Mouse (Mus musculus) intestine, embryonic 14.5 days (tissue): ENCODE results near the gene Cd300c2. TPM values are rescaled to one million over a fixed set of nuclear protein-coding genes. Genes with fewer than 3 reads are reported as not detected.

Experiments
- ATAC-seq: fragments of 200-750 bp; cut with Nextera tagmentation; replicated peaks from 2 replicates; pipeline ENCODE4 v1.8.0; 2017; ENCODE audit warnings: low read depth, moderate number of reproducible peaks, moderate TSS enrichment, moderate library complexity; ENCODE audit not compliant: low FRiP score, low TSS enrichment
- DNase-seq: peaks from one replicate; pipeline ENCODE4 v3.0.0-alpha.2; 2018; ENCODE audit warnings: low spot score
- H3K27ac ChIP-seq: fragments of 300-500 bp; sonication (generic); 2 replicates; pipeline ENCODE4 v1.5.1; 2014; ENCODE audit warnings: low read depth, mild to moderate bottlenecking, control low read depth
- H3K27me3 ChIP-seq: fragments of 300-500 bp; sonication (generic); replicated peaks from 2 replicates; pipeline ENCODE4 v1.6.1; 2014; ENCODE audit warnings: low read length, control low read depth; ENCODE audit not compliant: control insufficient read depth, insufficient read depth
- H3K36me3 ChIP-seq: fragments of 300-500 bp; sonication (generic); 2 replicates; pipeline ENCODE4 v1.6.1; 2014; ENCODE audit warnings: low read length, control low read depth; ENCODE audit not compliant: control insufficient read depth, insufficient read depth
- H3K4me1 ChIP-seq: fragments of 300-500 bp; sonication (generic); replicated peaks from 2 replicates; pipeline ENCODE4 v1.6.1; 2014; ENCODE audit warnings: low read length, control low read depth, mixed read lengths; ENCODE audit not compliant: control insufficient read depth, insufficient read depth
- H3K4me2 ChIP-seq: fragments of 300-500 bp; sonication (generic); 2 replicates; pipeline ENCODE4 v1.6.1; 2014; ENCODE audit warnings: low read length
- H3K4me3 ChIP-seq: fragments of 300-500 bp; sonication (generic); 2 replicates; pipeline ENCODE4 v1.5.1; 2014; ENCODE audit warnings: low read depth, low read length, control low read depth, mixed read lengths
- H3K9ac ChIP-seq: fragments of 300-500 bp; sonication (generic); 2 replicates; pipeline ENCODE4 v1.6.1; 2014; ENCODE audit warnings: mild to moderate bottlenecking, low read length
- H3K9me3 ChIP-seq: fragments of 300-500 bp; sonication (generic); 2 replicates; pipeline ENCODE4 v1.6.1; 2016; ENCODE audit warnings: low read length, control low read depth; ENCODE audit not compliant: control insufficient read depth
- WGBS: fragments of 180-500 bp; shearing (Covaris S2); extraction: QIAGEN DNeasy Blood & Tissue Kit; methylation state at CpG from one replicate; pipeline ENCODE4 v1.1.7; 2014; 5-methylcytosine and 5-hydroxymethylcytosine counted together
- polyA plus RNA-seq: library from polyadenylated mRNA; unstranded; fragments of >200 nt; fragmentation: Nextera tagmentation; extraction: Ambion mirVana; gene quantifications from 2 replicates; pipeline ENCODE4 v1.2.1, GENCODE M21; 2014

The Cd300c2 gene
- polyA plus RNA-seq, 1 experiment from 2014 or later, result 3.0 TPM

DNA sequence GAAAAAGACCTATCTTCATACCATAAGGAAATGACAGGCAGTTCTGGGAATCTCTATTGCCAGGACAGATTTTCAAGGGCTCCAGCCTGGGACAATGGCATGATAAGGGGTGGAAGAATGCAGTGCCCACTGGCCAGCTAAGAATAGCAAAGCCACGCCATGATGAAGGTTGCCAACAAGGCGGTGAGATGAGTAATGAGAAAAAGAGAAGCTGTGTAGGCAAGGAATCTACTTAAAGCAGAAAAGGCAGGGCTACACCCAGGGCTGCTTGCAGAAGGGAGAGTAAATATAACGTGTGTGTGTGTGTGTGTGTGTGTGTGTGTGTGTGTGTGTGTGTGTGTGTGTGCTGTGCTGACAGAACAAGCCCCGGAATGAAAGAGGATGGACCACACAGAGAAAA is 19.8 kb downstream of the Cd300c2 start:
- Histone ChIP-seq H3K4me2 (no peak overlapping the region), H3K27ac (no peak overlapping the region), H3K4me1 (no peaks in the 10 kb centered on the region), H3K4me3 (no peak overlapping the region), H3K36me3 (no peaks in the 10 kb centered on the region), H3K9me3 (0 out of 2 replicates have a peak, but pooled peaks cover 10% of the 10 kb centered on the region), H3K27me3 (no peaks in the 10 kb centered on the region), H3K9ac (no peak overlapping the region)
- DNase-seq (no peak), ATAC-seq (no peak)
- WGBS, result 77% methylated on average over 4 of the region's 4 CpGs

DNA sequence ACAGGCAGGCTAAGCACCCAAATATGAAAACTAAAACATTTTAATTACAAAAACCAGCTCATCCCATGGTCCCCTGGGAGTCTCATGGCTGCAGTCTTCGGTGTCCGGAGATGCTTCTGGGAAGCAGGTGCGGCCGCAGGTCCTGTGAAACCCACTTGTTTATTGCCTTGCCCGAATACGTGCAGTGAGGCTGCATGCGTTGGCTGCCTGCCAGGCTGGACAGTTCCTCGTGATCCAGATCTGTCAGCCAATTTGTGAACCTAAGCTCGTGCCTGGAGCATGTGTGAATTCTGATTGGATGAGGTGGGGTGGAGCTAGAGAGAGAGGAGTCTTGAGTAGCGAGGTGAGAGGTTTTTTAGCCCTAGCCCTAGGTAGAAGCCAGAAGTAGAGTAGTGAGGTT is 29.0 kb downstream of the Cd300c2 start:
- 75% methylated on average over 10 of the region's 10 CpGs for WGBS
- Histone ChIP-seq H3K4me1 (no peaks in the 10 kb centered on the region), H3K27me3 (no peaks in the 10 kb centered on the region), H3K27ac (no peak overlapping the region), H3K9ac (no peak overlapping the region), H3K36me3 (no peaks in the 10 kb centered on the region), H3K4me2 (no peak overlapping the region), H3K4me3 (no peak overlapping the region), H3K9me3 (0 out of 2 replicates have a peak, but pooled peaks cover 3% of the 10 kb centered on the region)
- ATAC-seq (no peak), DNase-seq (no peak)

DNA sequence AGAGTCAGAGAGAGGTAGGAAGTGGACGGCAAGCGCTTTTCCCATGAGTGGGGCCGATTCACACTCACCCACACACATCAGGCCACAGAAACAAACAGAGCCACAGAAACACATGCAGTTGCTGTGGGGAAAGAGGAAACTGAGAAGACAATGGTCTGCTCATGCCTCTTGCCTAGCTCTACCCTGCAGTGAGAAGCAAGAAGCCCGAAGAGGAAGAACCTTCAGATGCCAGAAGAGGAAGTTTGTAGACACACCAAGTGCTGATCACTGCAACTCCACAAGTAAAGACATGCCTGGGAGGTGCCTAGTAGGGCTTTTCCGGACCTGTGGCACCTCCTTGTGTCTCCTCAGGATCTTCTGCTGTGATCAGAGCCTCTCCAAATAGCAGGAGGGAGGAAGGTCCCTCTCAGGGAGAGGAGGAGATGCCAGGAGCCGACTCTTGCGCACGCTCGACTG is 32.9 kb downstream of the Cd300c2 start, which contains the start of gene Cd300c:
Gene Cd300c, minus strand, starts transcription at position 406 of the 456 bp plus-strand sequence.
- Histone ChIP-seq H3K36me3 (no peaks in the 10 kb centered on the region), H3K27me3 (no peaks in the 10 kb centered on the region), H3K4me1 (no peaks in the 10 kb centered on the region), H3K4me3 (no peak within 1 kb of the TSS), H3K4me2 (no peak within 1 kb of the TSS), H3K27ac (no peak within 1 kb of the TSS), H3K9ac (no peak within 1 kb of the TSS), H3K9me3 (no peaks in the 10 kb centered on the region)
- 86% methylated on average over 9 of the region's 9 CpGs for WGBS
- ATAC-seq (no peak), DNase-seq (no peak)

DNA sequence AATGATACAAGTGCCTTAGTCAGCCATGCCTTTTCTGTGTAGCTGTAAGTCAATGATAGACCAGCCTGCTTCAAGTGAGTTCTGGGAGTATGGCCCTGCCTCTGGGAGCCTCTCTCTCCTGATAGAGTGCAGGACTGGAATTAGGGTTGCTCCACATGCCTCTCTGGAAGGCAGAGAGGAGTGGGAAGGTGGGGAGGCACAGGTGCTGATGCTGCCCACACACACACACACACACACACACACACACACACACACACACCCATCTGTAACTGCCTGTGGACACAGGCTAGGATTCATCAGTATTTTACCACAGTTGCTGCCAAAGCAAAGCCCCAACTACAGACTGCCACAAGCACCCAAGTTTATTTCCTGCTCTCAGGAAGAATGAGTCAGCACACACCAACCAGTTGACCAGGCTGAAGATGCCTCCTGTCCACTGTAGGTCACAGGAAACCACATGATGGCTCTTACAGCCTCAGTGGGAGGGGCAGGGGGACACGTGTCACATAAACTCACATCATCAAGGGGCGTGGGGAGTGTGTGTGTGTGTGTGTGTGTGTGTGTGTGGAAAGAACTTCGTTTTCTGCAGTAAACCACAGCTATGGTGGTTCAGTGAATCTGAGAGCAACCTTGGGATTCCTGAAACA is 36.4 kb downstream of the Cd300c2 start:
- WGBS, result 60% methylated on average over 3 of the region's 3 CpGs
- no peak for ATAC-seq
- DNase-seq, result no peak

DNA sequence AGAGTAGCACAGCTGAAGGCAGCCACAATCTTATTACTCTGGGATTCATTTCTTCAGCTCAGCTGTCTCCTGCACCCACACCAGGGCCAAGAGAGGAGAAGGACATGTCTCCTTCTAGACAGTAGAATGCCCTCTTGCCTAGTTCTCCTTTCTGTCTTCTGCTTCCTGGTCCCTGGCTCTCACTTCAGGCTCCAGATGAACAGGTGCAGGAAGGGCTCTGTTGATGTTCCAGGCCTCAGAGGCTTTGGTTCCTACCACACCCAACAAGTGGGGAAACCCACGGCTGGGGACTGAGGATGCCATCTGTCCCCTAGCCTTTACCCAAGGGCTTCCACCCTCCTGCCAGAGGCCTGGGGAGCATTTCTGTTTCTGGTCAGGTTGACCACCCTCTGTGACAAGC is 41.3 kb downstream of the Cd300c2 start:
- Histone ChIP-seq H3K4me1 (no peaks in the 10 kb centered on the region), H3K4me3 (no peak overlapping the region), H3K9ac (no peak overlapping the region), H3K36me3 (no peaks in the 10 kb centered on the region), H3K9me3 (no peaks in the 10 kb centered on the region), H3K27ac (no peak overlapping the region), H3K4me2 (no peak overlapping the region), H3K27me3 (no peaks in the 10 kb centered on the region)
- DNase-seq (no peak), ATAC-seq (no peak)
- WGBS, result 52% methylated on average over 1 of the region's 1 CpGs

More for the DNA sequence above, 36.4 kb downstream of the Cd300c2 start:
- H3K9me3 ChIP-seq, result no peaks in the 10 kb centered on the region
- H3K4me2 ChIP-seq, result no peak overlapping the region
- H3K36me3 ChIP-seq, result no peaks in the 10 kb centered on the region
- H3K27me3 ChIP-seq, result no peaks in the 10 kb centered on the region
- H3K4me3 ChIP-seq, result no peak overlapping the region
- no peaks in the 10 kb centered on the region for H3K4me1 ChIP-seq
- no peak overlapping the region for H3K27ac ChIP-seq
- H3K9ac ChIP-seq, result no peak overlapping the region

Other genes starting within 250 kb of the Cd300c2 start
- gene Kif19a, start 236.5 kb downstream of the Cd300c2 start, polyA plus RNA-seq, result 0.27 and 1.2 TPM in 2 replicates
- gene Btbd17, start 205.9 kb downstream of the Cd300c2 start, polyA plus RNA-seq, result 1.2 and 2.9 TPM in 2 replicates
- 0.16 TPM in 1 of 2 replicates, not detected in the other for gene Gpr142, start 203.0 kb downstream of the Cd300c2 start, polyA plus RNA-seq
- gene Gprc5c, start 150.7 kb downstream of the Cd300c2 start, polyA plus RNA-seq, result 21.8 and 23.6 TPM in 2 replicates
- 0.89 and 1.3 TPM in 2 replicates for gene Cd300a, start 111.8 kb downstream of the Cd300c2 start, polyA plus RNA-seq
- 0.20 and 0.36 TPM in 2 replicates for gene Cd300lb, start 67.5 kb downstream of the Cd300c2 start, polyA plus RNA-seq
- gene Cd300c, start 32.7 kb downstream of the Cd300c2 start, polyA plus RNA-seq, result not detected in 2 replicates
- gene Cd300ld, start 12.0 kb downstream of the Cd300c2 start, polyA plus RNA-seq, result 0.13 and 0.15 TPM in 2 replicates
- not detected in 2 replicates for gene Cd300ld2, start 14.3 kb upstream of the Cd300c2 start, polyA plus RNA-seq
- not detected in 2 replicates for gene Cd300ld4, start 25.1 kb upstream of the Cd300c2 start, polyA plus RNA-seq
- gene Cd300ld5, start 35.9 kb upstream of the Cd300c2 start, polyA plus RNA-seq, result not detected in 2 replicates
- not detected in 2 replicates for gene Cd300ld3, start 46.5 kb upstream of the Cd300c2 start, polyA plus RNA-seq
- 0.08 and 0.19 TPM in 2 replicates for gene Cd300e, start 60.3 kb upstream of the Cd300c2 start, polyA plus RNA-seq
- gene Rab37, start 89.6 kb upstream of the Cd300c2 start, polyA plus RNA-seq, result 3.3 and 5.0 TPM in 2 replicates
- gene Cd300lf, start 132.1 kb upstream of the Cd300c2 start, polyA plus RNA-seq, result 0.27 and 1.0 TPM in 2 replicates
- gene Slc9a3r1, start 161.5 kb upstream of the Cd300c2 start, polyA plus RNA-seq, result 157 and 165 TPM in 2 replicates
- gene Tmem104, start 185.6 kb upstream of the Cd300c2 start, polyA plus RNA-seq, result 7.0 and 8.3 TPM in 2 replicates
- gene Nat9, start 186.0 kb upstream of the Cd300c2 start, polyA plus RNA-seq, result 16.4 and 16.7 TPM in 2 replicates